Mouse (Mus musculus): ENCODE results near the gene Ino80b. TPM values are rescaled to one million over a fixed set of nuclear protein-coding genes. Genes with fewer than 3 reads are reported as not detected.

The Ino80b gene
- total and polyA plus RNA-seq, 3 experiments, result 14.9 to 30.4 (median 26.1) TPM

- Histone ChIP-seq H3K4me1 (ENCODE audit: control insufficient read depth in 1 of 2, insufficient read depth in 2 of 2) (peaks cover 13 to 35% of the 10 kb centered on the region in 2 experiments), H3K27ac (ENCODE audit: insufficient read depth, low read depth) (no peak overlapping the region), H3K36me3 (replicated peaks in 1 of 2; ENCODE audit: control insufficient read depth in 1 of 2, insufficient read depth in 1 of 2, low read length in 1 of 2) (peaks cover 6 to 42% of the 10 kb centered on the region in 2 experiments)
Measured at GRCm38 (mm10) chr6:83104158-83104557, 21.1 kb downstream of the Ino80b start.

GRCm38 (mm10) chr6:83103130-83103650 lies 22.0 kb downstream of the Ino80b start:
- Histone ChIP-seq H3K4me2 (ENCODE audit: insufficient read depth, low read depth, poor library complexity, severe bottlenecking) (no peak overlapping the region), H3K36me3 (replicated peaks in 1 of 2; ENCODE audit: control insufficient read depth in 1 of 2, insufficient read depth in 1 of 2, low read length in 1 of 2) (peaks cover 6 to 42% of the 10 kb centered on the region in 2 experiments), H3K27ac (ENCODE audit: insufficient read depth, low read depth) (no peak overlapping the region), H3K4me3 (replicated peaks in 1 of 3; ENCODE audit: low read depth in 2 of 3, low read length in 2 of 3, poor library complexity in 1 of 3) (no peak overlapping the region), H3K27me3 (replicated peaks) (peaks cover 7% of the 10 kb centered on the region), H3K4me1 (ENCODE audit: control insufficient read depth in 1 of 2, insufficient read depth in 2 of 2) (peaks cover 13 to 33% of the 10 kb centered on the region in 2 experiments), H3K9ac (ENCODE audit: insufficient read depth, low read depth) (no peak overlapping the region), H3K79me2 (replicated peaks; ENCODE audit: control insufficient read depth, extremely low read depth, insufficient read depth, poor library complexity, severe bottlenecking) (no peaks in the 10 kb centered on the region), H3K9me3 (replicated peaks; ENCODE audit: low read length) (no peaks in the 10 kb centered on the region)
- DNase-seq (ENCODE audit: extremely low read depth), result no peak
- no peak for TF ChIP-seq SIN3A (IDR thresholded peaks at IDR 0.05; ENCODE audit: low read length)
- TF ChIP-seq IRF4 (IDR thresholded peaks at IDR 0.05; ENCODE audit: low read depth, low read length), result no peak
- TF ChIP-seq KAT2A (IDR thresholded peaks at IDR 0.05; ENCODE audit: insufficient replicate concordance, low read length), result no peak
- TF ChIP-seq ETS1 (conservative IDR thresholded peaks at IDR 0.05; ENCODE audit: low read depth, low read length), result no peak
- no peak for TF ChIP-seq EP300 (IDR thresholded peaks at IDR 0.05; ENCODE audit: low read length)
- TF ChIP-seq NRF1 (IDR thresholded peaks at IDR 0.05; ENCODE audit: low read depth, low read length), result no peak
- TF ChIP-seq ZMIZ1 (IDR thresholded peaks at IDR 0.05; ENCODE audit: low read depth, low read length), result no peak
- TF ChIP-seq MAFK (IDR thresholded peaks at IDR 0.05; ENCODE audit: insufficient replicate concordance, low read length), result no peak
- no peak for TF ChIP-seq SMC3 (IDR thresholded peaks at IDR 0.05; ENCODE audit: low read depth, low read length)
- TF ChIP-seq RCOR1 (conservative IDR thresholded peaks at IDR 0.05; ENCODE audit: low read depth, low read length), result no peak
- no peak for TF ChIP-seq NELFE (IDR thresholded peaks at IDR 0.05; ENCODE audit: low read depth, low read length)
- TF ChIP-seq UBTF (IDR thresholded peaks at IDR 0.05; ENCODE audit: low read depth, low read length), result no peak
- no peak for TF ChIP-seq JUN (IDR thresholded peaks at IDR 0.05; ENCODE audit: insufficient read depth, low read depth, low read length)
- dilution Hi-C loops (cut with MboI; ENCODE audit: extremely low pct_ligation_motif_present, extremely low pct_unique_long_range_greater_than_20kb, low sequenced_read_pairs), result no loop called here
- in situ Hi-C loops (cut with MboI; ENCODE audit: low pct_ligation_motif_present, low pct_unique_long_range_greater_than_20kb, low sequenced_read_pairs), result loop anchor here (5.0 kb wide), 2 partner anchors 106 to 191 kb away; no protein-coding TSS in a partner anchor

More at GRCm38 (mm10) chr6:83104158-83104557, 21.1 kb downstream of the Ino80b start:
- no peak overlapping the region for H3K4me2 ChIP-seq (ENCODE audit: insufficient read depth, low read depth, poor library complexity, severe bottlenecking)
- H3K9ac ChIP-seq (ENCODE audit: insufficient read depth, low read depth), result no peak overlapping the region
- in situ Hi-C loops (cut with MboI; ENCODE audit: low pct_ligation_motif_present, low pct_unique_long_range_greater_than_20kb, low sequenced_read_pairs) (loop anchor here (5.0 kb wide), 2 partner anchors 107 to 192 kb away; no protein-coding TSS in a partner anchor), dilution Hi-C loops (cut with MboI; ENCODE audit: extremely low pct_ligation_motif_present, extremely low pct_unique_long_range_greater_than_20kb, low sequenced_read_pairs) (no loop called here)
- DNase-seq (ENCODE audit: extremely low read depth), result no peak
- no peak overlapping the region for H3K4me3 ChIP-seq (replicated peaks in 1 of 3; ENCODE audit: low read depth in 2 of 3, low read length in 2 of 3, poor library complexity in 1 of 3)
- H3K79me2 ChIP-seq (replicated peaks; ENCODE audit: control insufficient read depth, extremely low read depth, insufficient read depth, poor library complexity, severe bottlenecking), result no peaks in the 10 kb centered on the region
- no peaks in the 10 kb centered on the region for H3K27me3 ChIP-seq (replicated peaks)
- H3K9me3 ChIP-seq (replicated peaks; ENCODE audit: low read length), result no peaks in the 10 kb centered on the region
- TF ChIP-seq CHD2 (IDR thresholded peaks at IDR 0.05; ENCODE audit: low read length) (no peak), MYC (IDR thresholded peaks at IDR 0.05; ENCODE audit: low read depth, low read length) (no peak), NELFE (IDR thresholded peaks at IDR 0.05; ENCODE audit: low read depth, low read length) (no peak), CHD1 (IDR thresholded peaks at IDR 0.05; ENCODE audit: low read depth, low read length) (no peak), ETS1 (conservative IDR thresholded peaks at IDR 0.05; ENCODE audit: low read depth, low read length) (no peak), JUND (conservative IDR thresholded peaks at IDR 0.05; ENCODE audit: low read depth, low read length) (no peak), SMC3 (IDR thresholded peaks at IDR 0.05; ENCODE audit: low read depth, low read length) (no peak), E2F4 (IDR thresholded peaks at IDR 0.05; ENCODE audit: insufficient replicate concordance, low read depth, low read length) (no peak), MAX (IDR thresholded peaks at IDR 0.05; ENCODE audit: low read length) (no peak), IRF4 (IDR thresholded peaks at IDR 0.05; ENCODE audit: low read depth, low read length) (no peak), ZMIZ1 (IDR thresholded peaks at IDR 0.05; ENCODE audit: low read depth, low read length) (no peak), EP300 (IDR thresholded peaks at IDR 0.05; ENCODE audit: low read length) (no peak), MEF2A (IDR thresholded peaks at IDR 0.05; ENCODE audit: borderline replicate concordance, low read depth, low read length) (no peak), CTCF (conservative IDR thresholded peaks at IDR 0.05 in 1 of 2, IDR thresholded peaks at IDR 0.05 in 1 of 2; ENCODE audit: low read depth in 2 of 2, low read length in 2 of 2) (no peak), SIN3A (IDR thresholded peaks at IDR 0.05; ENCODE audit: low read length) (no peak)

Data from CH12.LX (cell line).